ENCODE assay signal across 9 mouse cellular contexts in the genomic region with DNA sequence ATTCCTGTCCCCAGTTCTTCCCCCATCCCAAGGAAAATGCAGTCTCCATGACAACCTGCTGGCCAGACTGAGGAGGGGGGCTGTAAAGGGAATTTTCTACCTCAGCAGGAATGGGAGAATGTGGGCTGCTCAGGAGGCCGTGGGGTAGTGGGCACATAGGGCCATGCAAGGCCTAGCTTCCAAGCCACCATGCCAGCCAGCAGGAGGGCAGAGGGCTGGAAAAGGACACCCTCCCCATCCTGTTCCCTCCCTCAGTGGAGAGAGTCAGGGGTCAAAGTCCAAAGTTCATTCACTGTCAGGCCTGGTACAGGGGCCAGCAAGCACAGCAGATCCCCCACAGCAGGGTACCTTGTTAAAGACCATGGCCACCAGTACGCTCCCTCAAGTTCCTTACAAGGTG. TPM values are rescaled to one million over a fixed set of nuclear protein-coding genes. Genes with fewer than 3 reads are reported as not detected.
A peak's percentile ranks its signal among the peaks of the same experiment; 100 is the strongest.
DNase-seq lines count a peak whose midpoint lies in the region; ATAC-seq lines count a peak whose summit lies in the region.
"Had no signal": no experiment of that assay in that cellular context is flagged by ENCODE, and none has a peak within 500 bp of the region (broad histone marks: within the 10 kb centered on the region; RNA-seq: fewer than 3 reads in every experiment).

TSS of gene Aspdh (plus strand) at position 281 of the 400 bp plus-strand sequence.

- H3K9me3 ChIP-seq in neural tube, embryonic 11.5 days (ENCODE audit: control insufficient read depth, low read length), result no peaks in the 10 kb centered on the region
- no peaks in the 10 kb centered on the region for H3K9me3 ChIP-seq in neural tube, embryonic 13.5 days

- peaks cover 39% of the 10 kb centered on the region for H3K27me3 ChIP-seq in neural tube, embryonic 11.5 days (ENCODE audit: control insufficient read depth, insufficient read depth, low read length)
- peaks cover 25% of the 10 kb centered on the region for H3K27me3 ChIP-seq in neural tube, embryonic 13.5 days

- no peak for ATAC-seq in neural tube, embryonic 11.5 days (ENCODE audit: insufficient read depth, low FRiP score, low TSS enrichment)
- no peak for ATAC-seq in neural tube, embryonic 13.5 days (ENCODE audit: low read depth)

- peaks cover 14% of the 10 kb centered on the region; the same call in 1 of the 2 replicates for H3K4me1 ChIP-seq in neural tube, embryonic 11.5 days (ENCODE audit: control insufficient read depth, insufficient read depth, low read length)
- H3K4me1 ChIP-seq in neural tube, embryonic 13.5 days (replicated peaks), result peaks cover 71% of the 10 kb centered on the region

- peaks cover 10% of the 10 kb centered on the region for H3K36me3 ChIP-seq in neural tube, embryonic 11.5 days (ENCODE audit: control insufficient read depth, insufficient read depth, low read length)
- peaks cover 40% of the 10 kb centered on the region for H3K36me3 ChIP-seq in neural tube, embryonic 13.5 days

- no peak within 1 kb of the TSS for H3K4me3 ChIP-seq in neural tube, embryonic 11.5 days (ENCODE audit: low read depth, low read length)
- no peak within 1 kb of the TSS for H3K4me3 ChIP-seq in neural tube, embryonic 13.5 days
- H3K4me3 ChIP-seq: megakaryocyte, embryonic 14.5 days had no signal

- H3K27ac ChIP-seq in neural tube, embryonic 11.5 days (ENCODE audit: low read depth, low read length), result no peak within 1 kb of the TSS
- peak within 1 kb of the TSS; percentile 93 for H3K27ac ChIP-seq in neural tube, embryonic 13.5 days (replicated peaks)

- no peak within 1 kb of the TSS for H3K4me2 ChIP-seq in neural tube, embryonic 11.5 days (ENCODE audit: low read depth)
- H3K4me2 ChIP-seq in neural tube, embryonic 13.5 days, result no peak within 1 kb of the TSS

- peak within 1 kb of the TSS; percentile 5; the same call in 1 of the 2 replicates for H3K9ac ChIP-seq in neural tube, embryonic 11.5 days (ENCODE audit: low read length)
- H3K9ac ChIP-seq in neural tube, embryonic 13.5 days, result peak within 1 kb of the TSS; percentile 55

- 47% methylated on average over 2 of the region's 2 CpGs for WGBS in neural tube, embryonic 11.5 days
- WGBS in neural tube, embryonic 13.5 days, result 53% methylated on average over 2 of the region's 2 CpGs

- DNase-seq in adrenal gland, postnatal 14 days, result no peak
- no peak for DNase-seq in adrenal gland, adult 8-10 months
- DNase-seq in neural tube, embryonic 11.5 days (ENCODE audit: low spot score), result no peak
- no peak for DNase-seq in neural tube, embryonic 10.5 days (ENCODE audit: extremely low spot score, low spot score)
- peak; percentile 29 for DNase-seq in layer of hippocampus, adult 9-11 months
- DNase-seq in spleen, postnatal 10 days (ENCODE audit: low spot score in 2 of 2), result no peak
- no peak for DNase-seq in Muller cell, postnatal 12 days (ENCODE audit: inconsistent ontology term)

RNA-seq across cellular contexts. Expression of gene Aspdh, which starts in this region (rescaled TPM):
- total RNA-seq in adrenal gland, postnatal 14 days (2021), result 0.75 and 13.0 TPM in 2 replicates
- total RNA-seq in adrenal gland, adult 8-10 months (2022), result 1 to 10 TPM in 3 of 4 experiments, under 1 TPM in 1; 0.73 to 2.0 (median 1.4) TPM
- 1.2 and 1.6 TPM in 2 replicates for polyA plus RNA-seq in neural tube, embryonic 11.5 days (2014; fragmentation: Nextera tagmentation; extraction: Ambion mirVana)
- polyA plus RNA-seq in neural tube, embryonic 13.5 days (2015; fragmentation: Nextera tagmentation; extraction: Ambion mirVana), result 1.6 and 2.9 TPM in 2 replicates
